In the genomic region with DNA sequence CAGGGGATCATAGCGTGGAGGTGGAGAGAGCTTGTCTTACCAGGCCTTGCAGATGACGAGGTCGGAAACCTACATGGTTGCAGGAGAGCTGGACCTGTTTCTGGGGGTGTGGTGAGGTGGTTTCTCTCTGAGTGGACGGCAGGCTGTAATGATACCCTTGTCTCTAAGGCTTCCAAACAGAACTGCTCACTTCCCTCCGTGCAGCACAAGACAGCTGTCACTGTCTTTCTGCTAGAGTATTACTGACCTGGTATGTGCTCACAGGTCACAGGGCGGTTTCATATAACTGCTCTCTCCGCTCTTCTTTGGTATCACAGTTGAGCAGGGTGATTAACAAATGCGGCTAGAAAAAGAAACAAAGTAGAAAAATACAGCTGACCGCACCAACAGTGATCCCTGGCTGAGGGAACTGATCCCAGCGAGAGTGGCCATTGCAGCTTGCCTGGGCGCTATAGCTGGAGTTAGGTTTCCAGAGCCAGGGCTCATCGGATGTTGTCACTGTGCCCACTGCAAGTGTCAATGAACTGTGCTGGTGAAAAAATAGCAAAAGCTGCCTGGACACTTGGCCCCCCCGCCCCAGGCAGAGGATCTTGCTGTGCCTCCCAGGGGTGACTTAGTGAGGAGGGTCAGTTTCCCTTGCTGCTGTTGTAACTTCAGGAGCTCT, we compare ENCODE assay signal across 30 mouse cellular contexts. TPM values are rescaled to one million over a fixed set of nuclear protein-coding genes. Genes with fewer than 3 reads are reported as not detected.
DNase-seq lines count a peak whose midpoint lies in the region; ATAC-seq and TF ChIP-seq lines count a peak whose summit lies in the region.
"Had no signal": no experiment of that assay in that cellular context is flagged by ENCODE, and none has a peak within 500 bp of the region (broad histone marks: within the 10 kb centered on the region; RNA-seq: fewer than 3 reads in every experiment).

A gene (minus strand): TSS at position 48 of the 664 bp plus-strand sequence.

- ATAC-seq in megakaryocyte, adult 5-6 weeks (ENCODE audit: poor library complexity, severe bottlenecking) = no peak
- ATAC-seq: activated CD4-positive, CD25-positive, alpha-beta regulatory T cell, adult 4 months; forebrain, embryonic 15.5 days; hindbrain, postnatal 0 days; intestine, postnatal 0 days had no signal

- peak; percentile 91 for DNase-seq in heart, adult 11 months
- no peak for DNase-seq in heart, adult 9 months (ENCODE audit: low spot score in 2 of 2)
- DNase-seq in gastrocnemius, postnatal 10 days = peak; percentile 46
- DNase-seq in skeletal muscle tissue, adult 2 months (ENCODE audit: low read depth, low spot score) = peak; percentile 92
- DNase-seq in right cerebral cortex, adult 2 months (ENCODE audit: low spot score in 2 of 2) = no peak
- DNase-seq in lung, adult 2 months = no peak
- DNase-seq: adrenal gland, postnatal 36 days; cerebellum, adult 11-12 months; cerebellum, postnatal 14 days; heart, adult 2 months; heart, postnatal 4 days; liver; lung, postnatal 14 days; right cerebral cortex, postnatal 14 days had no signal

- peaks cover 59% of the 10 kb centered on the region for H3K9me3 ChIP-seq in megakaryocyte, embryonic 14.5 days
- H3K9me3 ChIP-seq: forebrain, embryonic 15.5 days; heart, embryonic 15.5 days; midbrain, embryonic 10.5 days; neural tube, embryonic 13.5 days had no signal

- H3K27me3 ChIP-seq in megakaryocyte, embryonic 14.5 days (replicated peaks) = no peaks in the 10 kb centered on the region
- H3K27me3 ChIP-seq: forebrain, embryonic 15.5 days; heart, embryonic 15.5 days; neural tube, embryonic 13.5 days had no signal

- WGBS in lung, adult 2 months = 73% methylated on average over 13 of the region's 13 CpGs

- no peaks in the 10 kb centered on the region for H3K36me3 ChIP-seq in megakaryocyte, embryonic 14.5 days (replicated peaks; ENCODE audit: low read length)
- H3K36me3 ChIP-seq: forebrain, embryonic 15.5 days; G1E; heart, embryonic 15.5 days; midbrain, embryonic 10.5 days; neural tube, embryonic 13.5 days had no signal

- no peak for TF ChIP-seq POLR2A in lung, adult 2 months (IDR thresholded peaks at IDR 0.05; ENCODE audit: borderline replicate concordance, extremely low read depth, low read depth, low read length)

- TF ChIP-seq CTCF in lung, adult 2 months (IDR thresholded peaks at IDR 0.05; ENCODE audit: insufficient read depth, low read length) = no peak

- no peaks in the 10 kb centered on the region for H3K4me1 ChIP-seq in megakaryocyte, embryonic 14.5 days
- H3K4me1 ChIP-seq in lung, adult 2 months (ENCODE audit: control insufficient read depth, insufficient read depth, low read length) = no peaks in the 10 kb centered on the region

- H3K4me3 ChIP-seq in megakaryocyte, embryonic 14.5 days (replicated peaks) = peak within 1 kb of the TSS; percentile 69
- no peak within 1 kb of the TSS for H3K4me3 ChIP-seq in lung, adult 2 months (replicated peaks; ENCODE audit: extremely low read depth, low read depth, low read length)
- H3K4me3 ChIP-seq: forebrain, embryonic 15.5 days; heart, adult 2 months; heart, embryonic 15.5 days; midbrain, embryonic 10.5 days; neural tube, embryonic 13.5 days had no signal

RNA-seq across cellular contexts. Expression of the gene that starts here (rescaled TPM):
- not detected in 2 replicates for polyA plus RNA-seq in megakaryocyte, embryonic 14.5 days (2012; ENCODE audit: insufficient read depth, low replicate concordance)
- not detected in 2 replicates for total RNA-seq in megakaryocyte, adult 5-6 weeks (2015)
- total RNA-seq in megakaryocyte, adult 5-6 weeks (2017) = not detected in 2 replicates
- 10 to 100 TPM in 1 of 2 experiments, 1 to 10 TPM in 1; 6.3 to 18.7 TPM for total RNA-seq in gastrocnemius, postnatal 10 days (2021)
- not detected in 2 replicates for polyA plus RNA-seq in lung, adult 2 months (2012; rRNA removed)
- total RNA-seq: G1E; hindbrain, postnatal 0 days; layer of hippocampus, postnatal 25 days; left cerebral cortex, postnatal 10 days had no signal
- polyA plus RNA-seq: activated CD4-positive, CD25-positive, alpha-beta regulatory T cell, adult 4 months; forebrain, embryonic 15.5 days; G1E; heart, embryonic 15.5 days; hindbrain, postnatal 0 days; intestine, postnatal 0 days; large intestine, adult 2 months; liver, embryonic 16.5 days; midbrain, embryonic 10.5 days; neural tube, embryonic 13.5 days; thymus, postnatal 0 days; urinary bladder, adult 2 months had no signal

Comparison
In these comparisons a context has a peak if more than half of its experiments do, and no peak if none do; other contexts are left out.
1. RNA of the gene that starts here (total RNA-seq): 6.3 to 18.7 TPM in gastrocnemius, postnatal 10 days; not detected in megakaryocyte, adult 5-6 weeks; every median in the first group is over 4 times any median in the second.
2. DNase-seq: peak in heart, adult 11 months (single experiment), gastrocnemius, postnatal 10 days (single experiment) and skeletal muscle tissue, adult 2 months (single experiment); none in heart, adult 9 months (0 of 2), right cerebral cortex, adult 2 months (0 of 2) and lung, adult 2 months (single experiment).